Mouse (Mus musculus): ENCODE measurements around the gene Tspan7.

DNA sequence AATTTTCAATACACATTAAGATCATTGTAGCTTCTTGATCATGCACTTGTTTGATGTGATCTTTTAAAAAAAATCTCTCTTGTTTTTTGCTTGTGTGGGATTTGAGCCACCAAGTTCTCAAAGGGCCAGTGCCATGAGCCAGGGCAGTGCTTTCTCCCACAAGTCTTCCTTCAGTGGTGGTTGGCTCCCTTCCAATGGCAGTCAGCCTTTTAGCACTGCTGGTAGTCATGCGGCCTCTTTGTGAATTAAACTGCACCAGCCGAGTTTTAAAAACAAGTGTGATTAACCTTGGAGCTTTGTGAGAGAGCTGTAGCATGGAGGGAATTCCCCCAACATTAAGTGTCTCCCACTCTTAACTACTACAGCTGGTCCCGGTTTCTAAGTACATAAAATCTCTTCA, 89.6 kb downstream of the Tspan7 start:
- TF ChIP-seq CTCF (IDR thresholded peaks at IDR 0.05; ENCODE audit: borderline replicate concordance, extremely low read depth, insufficient read depth, insufficient read length) (no peak), POLR2A (IDR thresholded peaks at IDR 0.05; ENCODE audit: borderline replicate concordance, extremely low read depth, insufficient read depth, insufficient read length, poor library complexity, severe bottlenecking) (no peak)
